Mouse (Mus musculus) spleen, adult 2 months (tissue): Measurements from ENCODE around the gene Rlbp1. TPM values are rescaled to one million over a fixed set of nuclear protein-coding genes. Genes with fewer than 3 reads are reported as not detected.

Experiments used
- DNase-seq, 2 experiments: peaks; one replicate each; pipeline versions ENCODE4 v3.0.0 to v3.0.0-alpha.2; 2012 to 2021; ENCODE audit warnings: low spot score in 2 of 2, low read depth in 1 of 2
- H3K27ac ChIP-seq: fragments of 200-500 bp; 2 replicates; pipeline ENCODE4 v1.5.1; 2012; ENCODE audit warnings: low read length, inconsistent platforms; ENCODE audit not compliant: insufficient read depth
- H3K27me3 ChIP-seq: fragments of 200-500 bp; 2 replicates; pipeline ENCODE4 v1.6.1; 2012; ENCODE audit warnings: mild to moderate bottlenecking, moderate library complexity, low read length, inconsistent platforms; ENCODE audit not compliant: control insufficient read depth, insufficient read depth
- H3K36me3 ChIP-seq: fragments of 200-500 bp; 2 replicates; pipeline ENCODE4 v1.6.1; 2012; ENCODE audit warnings: mild to moderate bottlenecking, low read length, inconsistent platforms; ENCODE audit not compliant: control insufficient read depth, insufficient read depth
- H3K4me1 ChIP-seq: fragments of 200-500 bp; 2 replicates; pipeline ENCODE4 v1.6.1; 2011; ENCODE audit warnings: inconsistent platforms; ENCODE audit not compliant: control insufficient read depth, insufficient read depth, insufficient read length
- H3K4me3 ChIP-seq: fragments of 200-500 bp; 2 replicates; pipeline ENCODE4 v1.5.1; 2011; ENCODE audit warnings: mild to moderate bottlenecking, inconsistent platforms; ENCODE audit not compliant: insufficient read depth, insufficient read length; ENCODE audit errors: extremely low read depth
- CTCF ChIP-seq: fragments of 200-500 bp; IDR thresholded peaks from 2 replicates; pipeline ENCODE4 v1.5.1; 2011; ENCODE audit warnings: mild to moderate bottlenecking, inconsistent platforms; ENCODE audit not compliant: insufficient read depth, insufficient read length, insufficient replicate concordance; ENCODE audit errors: extremely low read depth
- POLR2A ChIP-seq: fragments of 200-500 bp; IDR thresholded peaks from 2 replicates; pipeline ENCODE4 v1.6.1; 2011; ENCODE audit warnings: low read depth, low read length, inconsistent platforms
- WGBS: fragments of 180-500 bp; shearing (Covaris S2); methylation state at CpG from one replicate; pipeline ENCODE4 v1.1.7; 2018; 5-methylcytosine and 5-hydroxymethylcytosine counted together
- polyA plus RNA-seq: library from polyadenylated mRNA; depleted of rRNA; stranded (reverse); fragments of >200 nt; gene quantifications from 2 replicates; pipeline ENCODE4 v1.2.3, GENCODE M21; 2012

The Rlbp1 gene
- polyA plus RNA-seq, 1 experiment: not detected

DNA sequence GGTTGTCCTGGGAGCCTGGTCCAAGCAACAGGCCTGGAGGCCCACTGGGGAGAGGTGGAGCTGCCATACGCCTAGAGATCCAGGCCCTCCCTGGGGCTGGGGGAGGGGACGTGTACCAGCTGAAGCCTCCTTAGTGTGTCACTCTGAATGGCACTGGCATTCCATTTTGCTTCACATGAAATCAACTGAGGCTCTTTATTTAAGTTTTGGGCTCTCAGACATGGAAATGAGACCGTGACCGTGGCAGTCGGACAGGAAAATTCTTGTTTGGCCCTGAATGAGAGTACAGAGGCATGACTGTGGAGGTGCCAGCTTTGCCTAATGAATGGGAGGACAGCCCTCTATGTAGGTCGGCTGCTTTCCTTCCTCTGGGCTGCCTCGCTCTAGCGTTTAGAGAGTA lies 24.6 kb downstream of the Rlbp1 start:
- Histone ChIP-seq H3K27me3 (no peaks in the 10 kb centered on the region), H3K4me3 (no peak overlapping the region), H3K4me1 (peaks cover 5% of the 10 kb centered on the region; the same call in 1 of the 2 replicates), H3K36me3 (peaks cover 24% of the 10 kb centered on the region), H3K27ac (no peak overlapping the region)
- WGBS: 82% methylated on average over 8 of the region's 8 CpGs
- TF ChIP-seq POLR2A (no peak), CTCF (no peak)
- no peak for DNase-seq

DNA sequence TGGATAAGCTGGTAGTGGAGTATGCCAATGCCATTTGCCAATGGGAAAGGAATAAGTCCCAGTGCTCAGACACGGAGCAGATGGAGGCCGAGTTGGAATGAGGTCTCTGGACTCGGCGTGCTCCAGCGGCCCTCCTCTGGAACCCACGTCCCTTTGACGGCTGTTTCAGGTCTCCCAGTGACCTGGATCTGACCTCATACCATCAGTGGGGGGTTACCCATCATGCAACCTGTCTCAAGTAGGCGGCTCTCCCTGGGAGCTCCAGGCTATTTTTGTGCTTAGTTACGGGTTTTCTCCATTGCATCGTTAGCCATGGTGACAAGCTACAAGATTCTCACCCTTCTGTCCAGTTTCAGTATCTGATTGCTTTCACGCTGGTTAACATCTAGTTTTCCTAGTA lies 26.8 kb downstream of the Rlbp1 start:
- H3K27ac ChIP-seq: no peak overlapping the region
- no peak for DNase-seq
- peaks cover 35% of the 10 kb centered on the region for H3K36me3 ChIP-seq
- H3K4me3 ChIP-seq: no peak overlapping the region
- no peak for TF ChIP-seq POLR2A
- no peak for TF ChIP-seq CTCF
- peaks cover 5% of the 10 kb centered on the region; the same call in 1 of the 2 replicates for H3K4me1 ChIP-seq
- no peaks in the 10 kb centered on the region for H3K27me3 ChIP-seq
- 93% methylated on average over 11 of the region's 11 CpGs for WGBS

DNA sequence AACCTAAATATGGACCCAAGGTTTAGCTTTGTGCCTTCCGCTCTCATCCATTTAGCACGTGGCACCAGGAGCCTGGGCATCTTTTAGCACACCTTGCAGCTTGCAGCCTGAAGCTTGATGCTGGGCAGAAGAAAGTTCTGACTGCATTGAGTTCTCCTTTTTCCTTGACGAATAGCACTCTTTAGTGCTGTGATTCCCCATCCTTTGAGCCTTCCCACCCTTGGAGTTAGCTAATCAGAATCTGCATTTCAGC lies 27.7 kb downstream of the Rlbp1 start:
- DNase-seq: no peak
- H3K4me3 ChIP-seq: no peak overlapping the region
- peaks cover 5% of the 10 kb centered on the region; the same call in 1 of the 2 replicates for H3K4me1 ChIP-seq
- H3K27me3 ChIP-seq: no peaks in the 10 kb centered on the region
- TF ChIP-seq POLR2A: no peak
- TF ChIP-seq CTCF: no peak
- H3K27ac ChIP-seq: no peak overlapping the region
- H3K36me3 ChIP-seq: peaks cover 40% of the 10 kb centered on the region
- WGBS: 76% methylated on average over 3 of the region's 3 CpGs

DNA sequence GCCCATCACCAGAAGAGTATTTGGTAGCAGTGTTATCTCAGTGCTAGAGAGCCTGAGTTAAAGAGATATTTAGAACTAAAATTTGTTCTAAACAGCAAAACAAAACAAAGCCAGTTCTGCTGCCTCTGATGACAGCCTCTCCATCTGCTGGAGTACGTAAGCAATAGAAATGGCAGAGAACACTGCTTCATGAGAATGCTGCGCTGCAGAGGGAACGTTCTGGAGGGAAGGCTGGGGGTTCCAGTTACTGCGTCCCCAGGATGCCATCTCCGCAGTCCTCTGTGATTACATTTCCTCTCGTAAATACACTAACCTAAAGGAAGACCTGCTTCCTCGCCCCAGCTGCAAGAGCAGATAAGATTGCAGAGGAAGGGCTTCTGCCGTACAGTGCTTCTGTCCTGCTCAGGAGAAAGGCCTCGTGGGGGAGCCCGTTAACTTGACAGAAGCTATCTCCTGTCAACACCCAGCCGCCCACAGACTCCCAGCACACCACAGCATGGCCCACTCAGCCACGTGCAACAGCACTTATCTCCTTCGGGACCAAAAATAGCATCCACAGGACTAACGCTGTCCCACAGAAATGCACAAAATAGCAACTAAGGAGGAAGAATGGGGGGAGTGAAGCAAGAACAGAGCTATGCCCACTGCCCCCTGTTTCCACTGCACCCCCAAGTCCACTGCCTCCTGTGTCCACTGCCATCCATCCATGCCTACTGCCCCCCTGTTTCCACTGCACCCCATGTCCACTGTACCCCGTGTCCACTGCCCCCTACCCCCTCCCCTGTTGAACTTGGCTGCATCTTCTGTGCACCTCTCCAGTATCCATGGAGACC lies 28.3 kb downstream of the Rlbp1 start:
- Histone ChIP-seq H3K36me3 (peaks cover 42% of the 10 kb centered on the region), H3K4me1 (peaks cover 5% of the 10 kb centered on the region; the same call in 1 of the 2 replicates), H3K27me3 (no peaks in the 10 kb centered on the region), H3K27ac (no peak overlapping the region), H3K4me3 (no peak overlapping the region)
- WGBS: 29% methylated on average over 15 of the region's 15 CpGs
- TF ChIP-seq POLR2A (no peak), CTCF (no peak)
- DNase-seq: no peak

DNA sequence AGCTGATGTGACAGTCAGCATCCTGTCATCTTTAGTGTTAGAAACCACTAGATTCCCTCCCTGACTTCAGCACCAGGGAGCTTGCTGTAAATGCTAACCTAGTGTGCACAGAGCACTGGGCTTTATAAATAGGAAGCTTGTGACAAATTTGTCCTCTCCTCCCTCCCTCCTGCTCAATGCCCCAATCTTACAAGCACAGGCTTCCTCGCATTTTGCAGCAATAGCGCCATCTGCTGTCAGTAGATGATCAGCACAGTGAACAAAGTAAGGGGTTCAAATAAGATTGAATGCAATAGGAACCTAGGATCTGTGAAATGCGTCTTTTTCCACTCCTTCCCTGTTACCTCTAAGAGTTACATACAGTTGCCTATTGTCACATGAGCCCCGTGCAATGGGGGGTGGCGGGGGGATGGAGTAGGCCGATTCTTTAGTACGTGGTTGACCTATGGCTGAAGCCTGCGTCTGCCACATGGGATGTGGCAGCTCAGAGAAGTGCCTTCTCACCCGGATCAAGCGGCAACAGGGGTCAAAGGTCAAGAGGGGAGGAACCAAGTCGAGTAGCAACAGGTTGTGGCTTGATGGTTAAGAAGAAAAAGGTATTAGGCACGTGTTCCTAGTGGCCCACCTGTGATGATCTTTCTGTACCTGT lies 37.0 kb downstream of the Rlbp1 start:
- no peaks in the 10 kb centered on the region for H3K27me3 ChIP-seq
- peak; percentile 41 to 52 for DNase-seq
- no peak overlapping the region for H3K27ac ChIP-seq
- H3K36me3 ChIP-seq: peaks cover 24% of the 10 kb centered on the region
- TF ChIP-seq POLR2A (no peak), CTCF (peak; percentile 81; the same call in 1 of the 2 replicates)
- WGBS: 58% methylated on average over 12 of the region's 12 CpGs
- no peak overlapping the region for H3K4me3 ChIP-seq
- no peaks in the 10 kb centered on the region for H3K4me1 ChIP-seq

DNA sequence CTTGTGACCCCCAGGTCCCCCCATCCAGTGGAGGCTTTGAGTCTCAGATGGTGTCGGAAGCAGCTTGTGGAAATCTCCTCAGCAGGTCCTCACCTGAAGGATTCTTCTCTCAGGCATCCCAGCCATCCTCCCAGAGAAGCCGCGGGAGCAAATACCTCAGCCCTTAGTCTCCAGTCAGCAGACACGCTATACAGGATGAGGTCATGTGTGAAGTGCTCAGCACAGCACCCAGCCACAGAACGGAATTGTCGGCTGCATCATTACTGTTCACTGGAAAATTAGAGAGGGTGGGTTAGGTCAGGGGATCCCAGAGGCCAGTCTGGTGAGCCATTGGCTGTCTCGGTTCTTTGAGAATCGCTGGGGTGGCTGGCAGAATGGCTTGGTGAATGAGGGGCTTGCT lies 38.0 kb downstream of the Rlbp1 start:
- no peak for DNase-seq
- no peaks in the 10 kb centered on the region for H3K27me3 ChIP-seq
- 95% methylated on average over 8 of the region's 8 CpGs for WGBS
- no peak overlapping the region for H3K27ac ChIP-seq
- peaks cover 18% of the 10 kb centered on the region for H3K36me3 ChIP-seq
- TF ChIP-seq POLR2A: no peak
- TF ChIP-seq CTCF: no peak
- H3K4me1 ChIP-seq: no peaks in the 10 kb centered on the region
- no peak overlapping the region for H3K4me3 ChIP-seq
